Mouse (Mus musculus) G1E (cell line): ENCODE data around the gene Misp. TPM values are rescaled to one million over a fixed set of nuclear protein-coding genes. Genes with fewer than 3 reads are reported as not detected.
A peak's percentile ranks its signal among the peaks of the same experiment; 100 is the strongest.

ENCODE experiments used
- ATAC-seq: 2 replicates; pipeline ENCODE4 v1.8.0; 2016; ENCODE audit warnings: mild to moderate bottlenecking; ENCODE audit not compliant: insufficient number of reproducible peaks, poor library complexity, low FRiP score, severe bottlenecking; ENCODE audit errors: extremely low read depth
- DNase-seq: peaks from one replicate; pipeline ENCODE4 v3.0.0; 2012; ENCODE audit warnings: low spot score
- H3K27me3 ChIP-seq: 2 replicates; pipeline ENCODE4 v1.6.1; 2012; ENCODE audit warnings: mild to moderate bottlenecking, low read length, inconsistent platforms; ENCODE audit not compliant: insufficient read depth
- H3K36me3 ChIP-seq: replicated peaks from 2 replicates; pipeline ENCODE3; 2012; ENCODE audit warnings: mild to moderate bottlenecking, inconsistent platforms
- H3K4me1 ChIP-seq: 2 replicates; pipeline ENCODE4 v1.6.1; 2012; ENCODE audit warnings: low read depth, low read length, inconsistent platforms, mixed read lengths; ENCODE audit not compliant: insufficient read depth
- H3K4me3 ChIP-seq: 2 replicates; pipeline ENCODE4 v1.5.1; 2012; ENCODE audit warnings: low read depth, mild to moderate bottlenecking, inconsistent platforms, low read length, moderate library complexity, mixed read lengths
- H3K9me3 ChIP-seq: replicated peaks from 2 replicates; pipeline ENCODE4 v1.6.1; 2012; ENCODE audit warnings: inconsistent platforms
- CTCF ChIP-seq: IDR thresholded peaks from 2 replicates; pipeline ENCODE4 v1.5.1; 2012; ENCODE audit warnings: low read depth, low read length, inconsistent platforms, mixed read lengths
- GATA1 ChIP-seq: IDR thresholded peaks from 2 replicates; pipeline ENCODE4 v1.6.1; 2012; ENCODE audit warnings: borderline replicate concordance, low read length, inconsistent platforms, mixed read lengths
- GATA2 ChIP-seq: IDR thresholded peaks from 2 replicates; pipeline ENCODE4 v1.6.1; 2012; ENCODE audit warnings: low read depth, low read length, inconsistent platforms, borderline replicate concordance
- POLR2AphosphoS5 ChIP-seq: IDR thresholded peaks from 2 replicates; pipeline ENCODE4 v1.6.1; 2012; ENCODE audit warnings: low read depth, low read length, inconsistent platforms; ENCODE audit not compliant: insufficient replicate concordance
- TAL1 ChIP-seq: conservative IDR thresholded peaks from 2 replicates; pipeline ENCODE4 v1.6.1; 2012; ENCODE audit warnings: low read depth, low read length, inconsistent platforms, mixed read lengths
- polyA plus RNA-seq: library from polyadenylated mRNA; stranded (reverse); fragments of >175 nt; gene quantifications from 2 replicates; pipeline ENCODE4 v1.2.3, GENCODE M21; 2012
- total RNA-seq, 2 experiments: library from RNA; stranded (forward) in 1 of 2; stranded (reverse) in 1 of 2; fragments of 200-1000 nt in 1 of 2; fragments of >200 nt in 1 of 2; fragmentation: Nextera tagmentation in 1 of 2; gene quantifications; 2 replicates each; pipeline ENCODE4 v1.2.3; 2014 to 2017

Misp gene
- total and polyA plus RNA-seq, 3 experiments = 0.33 TPM; not detected in 2

DNA sequence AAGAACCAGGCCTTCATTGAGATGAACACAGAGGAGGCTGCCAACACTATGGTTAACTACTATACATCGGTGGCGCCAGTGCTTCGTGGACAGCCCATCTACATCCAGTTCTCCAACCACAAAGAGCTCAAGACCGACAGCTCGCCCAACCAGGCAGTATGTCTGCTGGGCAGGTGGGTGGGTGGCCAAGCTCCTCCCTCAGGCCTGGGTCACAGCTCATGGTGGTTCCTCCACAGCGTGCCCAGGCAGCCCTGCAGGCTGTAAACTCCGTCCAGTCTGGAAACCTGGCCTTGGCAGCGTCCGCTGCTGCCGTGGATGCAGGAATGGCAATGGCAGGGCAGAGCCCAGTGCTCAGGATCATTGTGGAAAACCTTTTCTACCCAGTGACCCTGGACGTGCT lies 38.3 kb downstream of the Misp start:
- no peak for DNase-seq
- Histone ChIP-seq H3K4me3 (no peak overlapping the region; the same call in 1 of the 2 replicates), H3K27me3 (no peaks in the 10 kb centered on the region), H3K9me3 (no peaks in the 10 kb centered on the region), H3K36me3 (peaks cover 88% of the 10 kb centered on the region), H3K4me1 (peaks cover 71% of the 10 kb centered on the region)
- ATAC-seq = no peak
- TF ChIP-seq CTCF (no peak), GATA2 (no peak), POLR2AphosphoS5 (no peak), GATA1 (no peak), TAL1 (no peak)

DNA sequence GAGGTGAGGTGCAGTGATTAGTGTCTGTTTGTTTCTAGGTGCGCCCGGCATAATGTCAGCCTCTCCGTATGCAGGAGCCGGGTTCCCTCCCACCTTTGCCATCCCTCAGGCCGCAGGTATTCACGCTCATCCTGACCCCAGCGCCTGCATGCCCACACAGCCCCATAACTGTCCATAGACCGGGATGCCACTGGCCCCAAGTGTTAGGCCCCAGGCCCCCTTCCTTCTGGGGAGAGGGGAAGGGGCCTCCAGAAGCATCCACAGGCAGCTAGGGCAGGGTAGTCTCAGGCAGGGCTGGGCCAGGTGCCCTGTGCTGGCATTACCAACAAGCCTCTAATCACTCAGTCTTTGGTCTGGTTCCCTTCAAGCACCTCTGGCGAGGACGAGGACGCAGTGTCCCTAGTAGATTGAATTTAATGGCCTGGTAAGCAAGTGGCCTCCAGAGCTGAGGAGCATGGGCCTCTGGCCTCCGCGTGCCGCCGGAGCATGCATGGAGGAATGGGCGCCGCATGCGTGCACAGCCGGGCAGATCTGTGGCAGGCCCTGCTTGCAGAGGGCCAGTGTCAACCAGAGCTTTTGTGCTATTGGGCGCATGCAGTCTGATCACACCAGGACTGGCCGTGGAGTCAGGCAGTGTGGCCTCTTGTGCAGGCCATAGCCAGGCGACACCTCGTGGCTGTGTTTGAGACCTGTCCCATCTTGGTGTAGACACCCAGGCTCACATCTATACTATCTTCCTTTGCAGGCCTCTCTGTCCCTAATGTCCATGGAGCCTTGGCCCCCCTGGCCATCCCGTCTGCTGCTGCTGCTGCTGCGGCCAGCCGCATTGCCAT lies 39.5 kb downstream of the Misp start:
- Histone ChIP-seq H3K9me3 (no peaks in the 10 kb centered on the region), H3K27me3 (no peaks in the 10 kb centered on the region), H3K4me3 (peak overlapping the region; percentile 24; the same call in 1 of the 2 replicates), H3K4me1 (peaks cover 79% of the 10 kb centered on the region), H3K36me3 (peaks cover 96% of the 10 kb centered on the region)
- ATAC-seq (no peak), DNase-seq (no peak)
- TF ChIP-seq GATA1 = no peak
- TF ChIP-seq GATA2 = no peak
- no peak for TF ChIP-seq TAL1
- no peak for TF ChIP-seq CTCF
- TF ChIP-seq POLR2AphosphoS5 = no peak

DNA sequence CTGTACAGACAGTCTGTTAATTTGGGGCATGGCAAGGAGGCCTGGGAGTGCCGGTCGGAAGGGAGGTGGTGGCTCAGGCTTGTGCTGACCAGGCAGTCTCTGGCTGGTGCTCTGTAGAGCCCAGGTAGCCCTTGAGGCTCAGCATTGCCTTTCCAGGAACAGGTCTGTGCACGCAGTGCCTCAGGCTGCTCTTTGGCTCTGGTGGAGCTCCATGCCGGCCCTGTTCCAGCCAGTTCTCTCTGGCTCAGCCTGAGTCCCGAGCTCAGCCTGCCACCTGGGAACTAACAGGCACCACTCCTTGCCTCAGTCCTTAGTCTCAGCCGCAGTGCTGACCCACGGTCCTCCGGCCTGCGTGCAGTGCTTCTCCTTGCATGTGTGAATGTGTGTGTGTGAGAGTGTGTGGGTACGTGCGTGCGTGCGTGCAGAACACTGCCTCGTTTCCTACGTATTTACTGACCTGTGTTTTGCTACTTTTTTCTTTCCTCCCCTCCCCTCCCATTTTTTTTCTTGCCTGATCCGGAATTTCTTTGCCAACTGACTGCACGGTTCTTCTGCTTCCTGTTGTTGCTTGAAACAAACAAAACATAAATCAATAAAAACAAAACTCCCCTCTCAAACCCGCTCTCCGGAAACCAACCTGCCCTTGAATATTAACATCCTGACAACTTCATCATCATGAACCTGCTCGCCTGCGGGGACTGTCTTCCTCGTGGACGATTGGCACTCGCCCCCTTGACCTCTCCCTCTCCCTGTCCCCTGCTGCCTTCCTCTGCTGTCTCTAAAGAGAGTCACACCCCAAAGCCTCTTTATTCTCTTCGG lies 40.6 kb downstream of the Misp start:
- ATAC-seq = no peak
- H3K9me3 ChIP-seq = no peaks in the 10 kb centered on the region
- peaks cover 3% of the 10 kb centered on the region; the same call in 1 of the 2 replicates for H3K27me3 ChIP-seq
- H3K36me3 ChIP-seq = peaks cover 96% of the 10 kb centered on the region
- DNase-seq = no peak
- peak overlapping the region; percentile 17; the same call in 1 of the 2 replicates for H3K4me3 ChIP-seq
- TF ChIP-seq GATA2 = no peak
- TF ChIP-seq POLR2AphosphoS5 = no peak
- no peak for TF ChIP-seq CTCF
- no peak for TF ChIP-seq GATA1
- TF ChIP-seq TAL1 = no peak
- H3K4me1 ChIP-seq = peaks cover 83% of the 10 kb centered on the region

DNA sequence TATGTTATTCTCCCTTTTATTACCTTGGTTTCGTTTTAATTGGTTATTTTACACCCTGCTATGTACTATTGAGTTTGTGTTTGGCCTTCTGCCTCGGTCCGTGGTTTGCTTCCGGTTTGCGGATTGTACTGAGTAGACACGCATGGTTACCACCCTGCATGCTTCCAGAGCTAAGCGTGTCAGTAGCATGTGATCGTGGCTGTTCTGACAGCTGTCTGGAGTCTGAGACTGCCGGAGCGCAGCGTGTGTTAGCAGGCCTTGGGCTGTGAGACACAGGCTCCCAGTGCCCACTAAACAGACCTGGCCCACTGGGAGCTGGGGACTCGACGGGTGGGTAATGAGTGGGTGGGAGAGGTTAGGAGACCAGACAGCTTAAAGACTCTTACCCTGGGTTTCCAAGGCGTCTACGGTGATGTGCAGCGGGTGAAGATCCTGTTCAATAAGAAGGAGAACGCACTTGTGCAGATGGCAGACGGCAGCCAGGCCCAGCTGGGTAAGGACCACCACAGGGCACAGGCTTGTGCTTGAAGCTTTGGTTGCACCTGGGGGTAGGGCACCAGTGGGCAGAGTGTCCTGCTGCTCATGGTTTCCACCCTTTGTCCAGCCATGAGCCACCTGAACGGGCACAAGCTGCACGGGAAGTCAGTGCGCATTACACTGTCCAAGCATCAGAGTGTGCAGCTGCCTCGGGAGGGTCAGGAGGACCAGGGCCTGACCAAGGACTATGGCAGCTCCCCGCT lies 41.4 kb downstream of the Misp start:
- TF ChIP-seq GATA1 (no peak), POLR2AphosphoS5 (no peak), CTCF (no peak), TAL1 (no peak), GATA2 (no peak)
- Histone ChIP-seq H3K4me1 (peaks cover 82% of the 10 kb centered on the region), H3K9me3 (no peaks in the 10 kb centered on the region), H3K4me3 (no peak overlapping the region; the same call in 1 of the 2 replicates), H3K36me3 (peaks cover 91% of the 10 kb centered on the region), H3K27me3 (peaks cover 10% of the 10 kb centered on the region; the same call in 1 of the 2 replicates)
- ATAC-seq (no peak), DNase-seq (no peak)

DNA sequence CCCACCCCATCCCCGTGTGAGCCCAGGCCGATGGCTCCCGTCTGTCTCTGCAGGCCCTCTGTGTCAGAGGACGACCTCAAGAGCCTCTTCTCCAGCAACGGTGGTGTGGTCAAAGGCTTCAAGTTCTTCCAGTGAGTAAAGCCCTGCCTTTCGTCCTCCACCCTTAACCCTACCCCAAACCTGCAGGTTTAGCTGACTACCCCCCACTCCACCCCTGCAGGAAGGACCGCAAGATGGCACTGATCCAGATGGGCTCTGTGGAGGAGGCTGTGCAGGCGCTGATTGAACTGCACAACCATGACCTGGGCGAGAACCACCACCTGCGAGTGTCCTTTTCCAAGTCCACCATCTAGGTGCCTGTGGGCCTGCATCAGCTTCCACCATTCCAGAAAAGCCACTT lies 42.1 kb downstream of the Misp start:
- no peak for ATAC-seq
- Histone ChIP-seq H3K9me3 (no peaks in the 10 kb centered on the region), H3K4me3 (no peak overlapping the region), H3K27me3 (peaks cover 13% of the 10 kb centered on the region; the same call in 1 of the 2 replicates), H3K4me1 (peaks cover 79% of the 10 kb centered on the region), H3K36me3 (peaks cover 84% of the 10 kb centered on the region)
- TF ChIP-seq POLR2AphosphoS5 = no peak
- DNase-seq = no peak
